Mouse (Mus musculus) gastrocnemius, postnatal 10 days (tissue): ENCODE measurements around the gene Lyar. TPM values are rescaled to one million over a fixed set of nuclear protein-coding genes. Genes with fewer than 3 reads are reported as not detected.

Experiments used
- DNase-seq: peaks from one replicate; pipeline ENCODE4 v3.0.0; 2021; ENCODE audit warnings: mixed read lengths
- long read RNA-seq, 2 experiments: library from polyadenylated mRNA; stranded (forward); transcript quantifications; one replicate each; pipeline ENCODE4 v2.0.0; 2021
- total RNA-seq, 2 experiments: library from RNA; stranded (reverse); gene quantifications; 2 replicates each; pipeline ENCODE4 v1.2.3; 2021

Gene Lyar
- 10 to 100 TPM; 15.4 to 16.2 TPM for total RNA-seq
- long read RNA-seq, experiment 1, transcript Lyar-201 (9 exons, 1,563 nt): major isoform, 29 of 36 reads
- long read RNA-seq, experiment 1, partial matches to known transcripts: 1 of 36 reads
- long read RNA-seq, experiment 1, other reads (novel, unspliced or antisense): 6 of 36 reads
- long read RNA-seq, experiment 2, transcript Lyar-201 (9 exons, 1,563 nt): major isoform, 17 of 30 reads
- long read RNA-seq, experiment 2, partial matches to known transcripts: 1 of 30 reads
- long read RNA-seq, experiment 2, other reads (novel, unspliced or antisense): 12 of 30 reads

DNA sequence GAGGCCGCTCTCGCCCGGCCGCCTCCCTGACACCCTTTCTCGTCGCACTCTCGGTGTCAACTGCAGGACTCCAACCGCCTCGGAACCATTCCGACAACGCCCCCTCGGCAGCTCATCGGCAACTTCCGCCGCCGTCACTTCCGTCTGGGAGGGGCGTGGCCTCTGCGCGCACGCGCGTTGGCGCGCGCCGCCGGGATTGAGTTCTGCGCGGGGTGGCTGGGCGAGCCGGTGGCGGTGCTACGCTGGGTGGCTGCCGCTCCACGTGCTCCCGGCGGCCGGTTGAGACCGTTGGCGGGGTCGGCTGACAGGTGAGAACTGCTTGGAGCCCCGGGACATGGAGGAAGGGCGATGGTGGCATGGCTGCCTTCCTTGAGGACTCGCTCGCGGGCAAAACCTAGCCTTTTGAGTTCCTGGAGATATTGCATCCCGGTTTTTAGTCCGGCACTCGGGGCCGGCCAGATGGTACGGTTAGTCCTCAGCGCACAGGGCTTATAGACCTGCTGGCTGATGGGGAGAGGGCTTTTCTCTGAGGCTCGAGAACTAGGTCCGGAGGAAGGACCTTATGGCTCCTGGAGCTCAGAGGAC is at the start of gene Lyar, which contains the start of gene Zbtb49:
Lyar (plus strand) TSS at position 143 of the 585 bp plus-strand sequence.
Zbtb49 (minus strand) TSS at position 130 of the 585 bp plus-strand sequence.
- peak; percentile 97 for DNase-seq

DNA sequence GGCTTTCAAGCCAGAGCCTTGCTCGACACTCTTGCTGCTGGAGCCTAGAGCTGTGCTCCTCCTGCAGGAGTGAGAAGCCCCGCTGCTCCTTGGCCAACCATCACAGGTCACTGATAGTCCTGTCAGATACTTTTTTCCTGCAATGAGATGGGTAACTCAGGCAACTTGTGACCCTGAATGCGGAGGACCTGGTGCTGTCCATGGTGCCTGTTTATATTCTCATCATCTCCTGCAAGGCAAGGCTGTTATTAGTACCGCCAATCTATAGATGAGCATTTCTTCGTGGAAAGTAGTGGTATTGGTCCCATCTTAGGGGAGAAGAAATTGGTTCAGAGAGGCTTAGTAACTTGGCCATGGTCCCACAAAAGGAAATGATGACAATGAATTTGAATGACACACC is 46.5 kb upstream of the Lyar start:
- no peak for DNase-seq

DNA sequence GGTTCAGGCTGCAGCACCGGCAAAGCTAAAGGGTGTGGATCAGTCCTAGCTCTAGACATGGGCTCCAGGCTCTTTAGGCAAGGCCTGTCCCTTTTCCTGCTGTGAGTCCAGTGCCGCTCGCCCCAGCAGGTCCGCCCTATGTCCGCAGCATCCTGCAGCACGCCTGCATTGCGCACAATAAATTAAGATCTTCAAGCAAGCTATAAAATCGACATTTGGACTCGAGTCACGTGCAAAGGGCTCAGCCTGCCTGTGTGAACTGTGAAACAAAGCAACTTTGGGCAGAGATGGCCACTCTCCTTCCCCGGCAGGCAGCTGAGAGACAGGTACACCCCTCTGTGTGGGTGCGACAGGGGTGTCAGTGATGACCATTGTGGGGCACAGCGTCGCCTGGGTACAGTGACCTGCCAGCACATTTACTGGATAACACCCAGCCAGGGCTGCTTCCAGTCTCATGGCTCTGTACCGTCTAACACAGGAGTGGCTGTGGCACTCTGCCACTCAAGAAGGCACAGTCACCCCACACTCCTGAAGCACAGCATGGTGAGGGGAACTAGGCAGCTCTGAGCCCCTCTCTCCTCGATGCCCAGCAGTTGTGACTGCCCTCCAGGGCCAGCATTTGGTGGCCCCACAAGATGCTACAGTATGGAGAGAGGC is 45.9 kb upstream of the Lyar start:
- DNase-seq: no peak

DNA sequence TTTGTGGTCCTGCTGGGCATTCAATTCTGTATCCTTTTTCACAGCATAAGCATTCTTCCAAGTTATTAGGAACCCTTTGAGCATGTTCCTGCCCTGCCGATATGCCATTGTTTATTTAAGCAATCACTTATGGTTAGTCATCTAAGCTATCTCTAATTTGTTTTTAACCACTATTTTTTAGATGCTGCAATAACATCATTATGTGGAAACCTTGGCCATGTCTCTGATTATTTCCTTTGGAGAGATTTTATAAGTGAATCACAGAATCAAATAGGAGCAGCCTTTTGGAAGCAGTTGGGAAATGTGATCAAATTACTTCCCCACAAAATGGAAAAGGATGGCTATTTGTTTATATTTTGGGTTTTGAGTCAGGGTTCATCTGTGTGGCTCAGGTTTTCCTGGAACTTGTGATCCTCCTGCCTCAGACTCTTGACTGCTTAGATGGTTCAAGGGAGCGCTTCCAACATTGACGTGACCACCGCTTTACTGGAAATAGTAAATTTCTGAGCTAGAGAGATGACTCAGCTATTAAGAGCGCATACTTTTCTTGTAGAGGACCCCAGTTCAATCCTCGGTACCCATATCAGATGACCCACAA is 35.5 kb upstream of the Lyar start:
- DNase-seq: no peak

DNA sequence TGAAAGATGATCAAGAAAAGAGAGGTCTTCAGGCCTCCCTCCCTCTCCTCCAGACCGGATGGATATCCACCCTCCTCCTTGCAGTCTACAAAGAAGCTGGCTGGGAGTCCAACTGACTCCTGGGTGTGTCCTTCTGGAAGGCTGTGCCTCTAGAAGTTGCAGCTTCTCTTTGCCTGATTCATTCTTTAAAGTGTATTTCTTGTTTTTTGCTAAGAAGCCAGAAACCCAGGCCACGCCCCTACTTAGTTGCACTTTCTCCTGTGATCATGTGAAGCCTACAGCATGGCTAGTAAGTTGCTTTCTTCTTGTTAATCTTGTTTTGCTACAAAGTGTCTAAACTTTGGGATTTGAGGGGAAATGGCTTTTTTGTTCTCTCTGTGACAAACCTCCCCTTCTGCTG is 33.3 kb upstream of the Lyar start:
- DNase-seq: no peak

DNA sequence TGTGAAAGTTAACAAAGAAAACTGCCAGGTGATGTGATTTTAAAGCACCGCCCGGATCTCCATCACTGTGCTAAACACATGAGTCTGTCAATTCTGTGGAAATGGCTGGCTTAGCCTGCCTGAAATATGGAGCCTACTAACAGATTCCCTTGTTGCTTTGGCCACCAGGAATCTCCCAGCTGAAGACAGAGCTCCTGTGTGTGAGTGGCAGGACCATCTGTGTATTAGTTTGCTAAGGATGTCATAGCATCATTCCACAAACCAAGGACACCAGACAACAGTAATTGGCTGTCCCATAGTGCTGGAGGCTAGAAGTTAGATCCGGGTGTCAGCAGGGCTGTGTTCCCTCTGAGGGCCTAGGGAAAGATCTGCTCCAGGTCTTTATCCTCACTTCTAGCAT is 29.4 kb upstream of the Lyar start:
- no peak for DNase-seq

DNA sequence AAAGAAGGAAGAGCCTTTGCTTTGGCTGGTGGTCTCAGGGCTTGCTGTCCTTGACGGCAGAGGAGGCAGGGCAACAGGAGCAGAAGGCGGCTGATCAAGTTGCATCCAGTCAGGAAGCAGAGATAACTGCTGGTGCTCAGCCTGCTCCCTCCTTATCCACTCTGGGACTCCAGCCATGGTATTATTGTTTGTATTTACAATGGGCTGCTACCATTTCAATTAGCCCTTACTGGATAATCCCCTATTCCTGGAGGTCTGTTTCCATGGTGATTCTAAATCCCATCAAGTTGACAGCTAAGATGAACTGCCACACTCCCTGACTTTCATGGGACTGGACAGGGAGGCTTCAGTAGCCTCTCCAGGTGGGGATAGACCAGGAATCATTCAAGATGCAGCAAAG is 25.3 kb upstream of the Lyar start:
- no peak for DNase-seq

DNA sequence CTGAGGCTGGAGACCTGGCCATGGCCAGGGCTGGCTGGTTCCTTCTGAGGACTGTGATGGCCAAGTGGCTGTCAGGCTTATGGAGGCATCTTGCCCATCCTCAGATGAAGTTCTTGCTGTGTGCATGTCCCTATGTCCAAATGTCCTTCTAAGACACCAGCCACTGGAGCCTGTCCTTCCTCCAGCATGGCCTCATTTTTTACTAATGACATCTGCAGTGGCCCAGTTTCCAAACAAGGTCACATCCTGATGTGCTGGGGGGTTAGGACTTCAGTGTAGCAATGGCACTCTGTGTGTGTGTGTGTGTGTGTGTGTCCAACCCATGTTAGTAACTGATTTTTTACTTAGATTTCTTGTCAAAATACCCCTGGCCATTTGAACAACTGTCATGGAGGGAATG is 24.3 kb upstream of the Lyar start:
- DNase-seq: no peak

DNA sequence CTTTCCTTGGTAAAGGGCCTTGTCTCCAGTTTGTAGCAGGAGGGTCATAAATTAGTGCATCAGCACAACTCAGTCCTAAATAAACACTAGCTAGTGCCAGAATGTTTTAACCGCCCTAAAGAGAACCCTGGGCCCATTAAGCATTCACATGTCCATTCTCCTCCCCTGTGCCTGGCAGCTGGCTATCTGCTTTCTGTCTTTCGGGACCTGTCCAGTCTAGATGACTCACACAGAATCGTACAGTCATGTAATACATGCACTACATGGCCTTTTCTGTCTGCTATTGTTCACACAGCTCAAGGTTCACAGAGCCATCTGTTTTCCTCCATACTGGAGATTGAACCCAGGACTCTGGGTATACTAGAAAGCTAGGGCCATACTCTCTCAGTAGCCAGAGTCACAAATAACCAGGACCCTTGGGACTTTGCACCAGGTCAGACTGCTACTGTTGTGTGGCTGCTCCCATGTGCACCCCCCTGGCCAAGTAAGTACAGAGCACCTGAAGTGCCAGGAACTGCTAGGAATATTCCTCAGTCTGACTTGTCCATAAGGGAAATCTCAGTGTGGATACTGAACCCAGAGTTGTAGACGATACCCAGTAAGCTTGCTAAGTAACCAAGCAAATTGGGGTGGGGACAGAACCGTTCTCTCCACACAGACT is 23.3 kb upstream of the Lyar start:
- no peak for DNase-seq

DNA sequence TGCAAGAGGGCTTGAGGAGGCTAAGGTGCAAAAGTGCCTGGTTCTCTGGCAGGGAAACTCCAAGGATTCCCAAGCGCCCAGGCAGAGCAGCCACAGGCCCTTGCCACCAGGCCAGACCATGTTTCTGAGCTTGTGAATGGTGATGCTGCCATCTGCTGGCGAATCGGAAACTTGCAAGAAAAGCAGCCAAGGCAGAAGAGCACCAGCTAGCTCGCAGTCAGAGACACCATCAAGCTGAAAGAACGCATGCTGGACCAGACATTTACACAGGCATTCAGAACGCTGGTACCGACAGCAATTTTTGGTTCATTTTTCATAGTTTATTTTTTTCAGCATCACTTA is 22.8 kb upstream of the Lyar start:
- DNase-seq: peak; percentile 83

DNA sequence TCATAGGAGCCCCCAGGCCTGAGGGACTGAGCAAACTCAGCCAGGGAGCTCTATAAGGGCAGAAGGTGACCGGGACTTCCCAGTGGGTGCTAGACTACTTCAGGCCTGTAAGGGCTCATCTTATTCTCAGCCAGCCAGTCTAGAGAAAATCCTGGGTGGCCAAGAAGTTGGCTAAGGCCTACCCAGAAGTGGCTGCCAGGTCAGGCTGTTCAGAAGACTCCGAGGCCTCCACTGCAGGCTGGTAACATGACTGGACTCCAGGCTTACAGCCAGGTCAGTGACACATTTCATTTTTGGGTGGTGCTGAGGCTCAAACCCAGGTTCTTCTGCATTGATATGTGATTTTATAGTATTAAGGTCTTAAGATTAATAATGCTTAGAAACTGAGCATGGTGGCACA is 20.6 kb upstream of the Lyar start:
- no peak for DNase-seq

DNA sequence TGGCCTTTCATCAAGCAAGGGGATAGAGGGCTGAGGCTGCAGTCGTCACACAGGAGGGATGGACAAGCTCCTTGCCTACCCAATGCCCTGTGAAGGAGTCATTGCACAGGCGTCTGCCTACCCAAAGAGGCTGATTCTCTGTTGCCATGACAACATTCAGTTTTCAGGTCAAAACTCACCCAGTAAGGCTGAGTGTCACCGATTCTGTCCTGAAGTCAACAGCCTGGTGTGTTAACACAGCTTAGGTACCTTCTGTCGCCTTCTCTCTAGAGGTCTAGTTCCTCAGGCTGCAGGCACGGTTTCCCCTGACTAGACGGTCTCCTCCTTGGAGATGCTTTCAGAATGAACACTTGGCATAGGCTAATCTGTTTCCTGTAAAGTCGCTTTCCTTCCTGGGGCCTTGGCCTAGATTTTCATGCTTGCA is 15.0 kb upstream of the Lyar start:
- DNase-seq: no peak

DNA sequence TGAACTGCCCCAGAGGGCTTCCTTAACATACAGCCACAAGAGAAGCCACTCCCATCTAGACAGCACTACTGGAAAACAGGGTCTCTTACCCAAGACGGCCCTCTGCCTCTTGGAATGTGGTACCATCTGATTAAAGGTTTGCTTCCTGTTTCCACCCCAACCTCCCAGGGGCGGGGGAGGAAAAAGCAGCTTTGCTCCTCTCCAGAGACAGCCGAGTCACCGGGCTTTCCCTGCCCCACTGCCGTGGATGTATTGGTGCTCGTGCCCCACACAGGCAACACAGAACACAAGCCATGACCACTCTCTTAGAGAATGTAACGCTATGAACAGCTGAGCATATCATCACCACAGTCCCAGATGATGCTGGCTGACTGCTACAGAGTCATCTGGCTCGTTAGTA is 11.3 kb upstream of the Lyar start:
- DNase-seq: no peak

DNA sequence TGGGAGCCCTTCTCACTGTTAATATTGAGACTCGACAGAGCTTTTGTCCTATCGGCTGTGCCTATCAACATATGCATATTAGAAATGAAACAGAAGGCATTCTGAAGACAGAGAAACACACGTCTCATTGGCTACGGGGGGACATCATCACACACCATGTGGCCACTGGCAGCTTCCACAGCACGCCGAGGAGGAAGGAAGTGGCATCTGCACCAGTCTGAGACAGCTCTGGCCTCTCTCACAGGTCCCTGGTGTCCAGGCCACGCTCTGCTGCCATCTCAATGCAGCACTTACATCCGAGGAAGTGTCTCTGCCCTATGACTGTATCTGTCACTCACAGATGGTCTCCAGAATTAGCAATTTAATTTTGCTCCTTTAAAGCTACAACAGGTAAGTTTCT is 8.6 kb upstream of the Lyar start:
- no peak for DNase-seq

DNA sequence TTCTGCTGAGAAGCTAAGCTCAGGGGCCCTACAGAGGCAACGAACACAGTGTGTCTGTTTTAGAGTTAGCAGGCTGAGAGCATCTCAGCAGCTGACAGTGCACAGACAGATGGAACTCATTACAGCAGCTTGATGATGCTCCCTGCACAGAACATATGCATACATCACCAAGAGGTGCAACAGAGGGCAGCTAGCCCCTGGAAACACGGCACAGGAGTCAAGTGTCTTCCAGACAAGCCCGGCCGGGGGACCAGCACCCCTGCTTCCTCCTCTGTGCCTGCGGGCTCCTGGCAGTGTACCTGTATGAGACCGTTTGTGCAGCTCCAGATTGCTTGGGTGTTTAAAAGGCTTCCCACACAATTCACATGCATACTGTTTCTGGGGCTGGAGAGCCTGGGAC is 7.3 kb upstream of the Lyar start:
- DNase-seq: no peak

DNA sequence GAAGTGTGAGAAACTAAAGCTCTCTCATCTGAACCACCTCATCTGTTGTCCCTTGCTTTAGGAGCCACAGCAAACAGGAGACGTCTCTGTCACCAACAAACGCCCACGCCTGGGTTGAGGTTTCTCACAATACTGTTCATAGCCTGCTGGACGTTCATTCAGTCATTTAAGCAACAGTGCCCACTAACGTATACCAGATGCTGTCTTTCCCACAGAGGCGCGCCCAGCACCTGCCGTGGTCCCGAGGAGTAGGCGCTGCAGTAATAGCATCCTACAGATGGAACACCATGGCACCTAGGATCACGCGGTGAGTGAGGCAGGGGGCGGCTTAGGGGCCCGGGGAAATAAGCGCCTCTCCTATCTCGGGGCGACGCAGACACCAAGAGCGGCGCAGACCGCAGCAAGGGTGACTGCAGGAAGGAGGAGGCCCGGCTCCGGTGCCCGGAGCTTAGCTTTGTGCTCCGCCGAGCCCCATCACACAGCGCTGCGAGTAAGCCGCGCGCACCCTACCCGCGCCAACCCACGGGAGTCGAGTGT is 431 bp upstream of the Lyar start:
- no peak for DNase-seq

DNA sequence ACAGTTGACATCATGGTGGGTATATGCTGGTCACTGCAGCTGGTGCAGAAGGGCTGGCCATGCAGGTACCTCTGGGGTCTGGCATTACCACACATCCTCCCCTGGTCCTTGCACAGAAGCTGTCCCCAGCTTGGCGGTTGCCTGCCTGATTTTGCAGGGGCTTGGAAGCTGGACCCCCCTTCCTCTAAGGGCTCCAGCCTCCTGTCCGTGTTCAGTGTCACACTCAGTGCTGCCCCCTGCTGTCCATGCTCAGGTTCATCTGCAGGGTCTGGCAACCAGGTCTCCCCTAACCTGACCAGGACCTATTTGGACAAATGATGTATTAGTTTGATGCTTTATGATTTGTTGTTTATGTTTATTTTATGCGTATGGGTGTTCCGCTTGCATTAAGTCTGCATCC is 15.2 kb downstream of the Lyar start:
- peak; percentile 59 for DNase-seq

DNA sequence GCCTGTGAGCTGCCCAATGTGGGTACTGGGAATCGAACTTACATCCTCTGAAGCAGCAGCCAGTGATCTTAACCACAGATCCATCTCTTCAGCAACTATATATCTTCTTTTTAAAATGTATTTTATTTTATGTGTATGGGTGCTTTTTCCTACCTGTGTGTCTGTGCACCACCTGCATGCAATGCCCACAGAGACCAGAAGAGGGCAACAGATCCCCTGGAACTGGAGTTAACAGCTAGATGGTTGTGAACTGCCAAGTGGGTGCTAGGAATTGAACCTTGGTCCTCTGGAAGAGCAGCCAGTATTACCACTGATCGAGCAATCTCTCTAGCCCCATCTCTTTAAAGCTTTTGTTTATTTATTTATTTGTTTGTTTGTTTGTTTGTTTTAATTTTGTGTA is 16.4 kb downstream of the Lyar start:
- no peak for DNase-seq

DNA sequence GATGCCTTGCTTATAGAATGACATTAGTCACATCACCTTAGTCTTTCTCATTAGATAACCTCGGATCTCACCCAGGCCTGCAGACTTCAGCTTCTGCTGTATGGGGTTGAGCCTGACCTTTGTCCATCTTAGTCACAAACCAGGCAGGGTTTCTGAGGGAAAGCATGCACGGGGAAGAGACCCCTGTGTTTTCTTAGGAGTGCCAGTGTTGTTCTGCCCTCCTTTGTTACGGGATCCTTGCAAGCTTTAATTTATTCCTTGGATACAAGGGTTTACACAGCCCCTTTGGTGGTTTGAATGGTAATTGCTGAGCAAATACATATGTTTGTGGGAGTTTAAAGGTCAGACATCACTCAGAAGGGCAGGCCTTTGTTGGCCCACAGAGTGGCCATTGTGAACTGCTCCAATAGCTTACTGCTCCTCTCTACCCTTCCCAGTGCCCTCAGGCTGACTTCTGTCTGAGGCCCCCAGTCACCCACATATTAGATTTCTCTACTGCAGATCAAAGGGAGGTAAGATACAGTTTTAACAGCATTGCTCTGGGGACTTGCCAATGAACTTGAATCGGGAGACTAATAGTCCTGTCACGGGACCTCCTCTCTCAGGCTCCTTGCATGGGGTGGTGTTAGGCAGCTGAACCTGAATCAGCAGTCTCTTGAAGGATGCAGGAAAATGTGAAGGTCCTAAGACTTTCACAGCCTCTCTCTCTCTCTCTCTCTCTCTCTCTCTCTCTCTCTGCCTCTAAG is 20.6 kb downstream of the Lyar start:
- no peak for DNase-seq

DNA sequence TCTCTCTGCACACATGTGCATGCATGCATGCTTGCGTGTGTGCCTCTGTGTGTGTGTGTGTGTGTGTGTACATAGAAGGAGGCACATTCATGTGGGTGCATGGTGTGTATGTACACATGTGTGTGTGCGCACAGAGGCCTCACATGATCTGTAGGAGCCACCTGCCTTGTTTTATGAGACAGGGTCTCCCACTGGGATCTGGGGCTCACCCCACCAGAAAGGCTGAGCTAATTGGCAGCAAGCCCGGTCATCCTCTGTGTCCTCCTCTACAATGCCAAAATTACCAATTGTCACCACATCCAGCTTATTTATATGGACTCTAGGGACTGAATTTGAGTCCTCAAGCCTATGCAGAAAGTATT is 21.2 kb downstream of the Lyar start:
- DNase-seq: no peak

DNA sequence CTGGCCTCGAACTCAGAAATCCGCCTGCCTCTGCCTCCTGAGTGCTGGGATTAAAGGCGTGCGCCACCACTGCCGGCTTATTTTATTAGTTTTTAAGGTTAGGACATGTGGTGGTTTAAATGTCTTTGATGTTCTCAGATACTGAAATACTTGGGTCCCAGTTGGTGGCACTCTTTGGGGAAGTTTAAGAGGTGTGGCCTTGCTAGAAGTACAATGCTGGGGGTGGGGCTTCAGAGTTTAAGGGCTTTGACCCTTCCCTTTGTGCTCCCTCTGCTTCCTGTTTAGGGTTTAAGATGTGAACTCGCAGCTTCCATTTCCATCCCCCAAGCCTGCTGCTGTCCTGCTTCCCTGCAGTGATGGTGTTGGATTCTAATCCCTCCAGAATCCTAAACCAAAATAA is 21.7 kb downstream of the Lyar start:
- DNase-seq: no peak

DNA sequence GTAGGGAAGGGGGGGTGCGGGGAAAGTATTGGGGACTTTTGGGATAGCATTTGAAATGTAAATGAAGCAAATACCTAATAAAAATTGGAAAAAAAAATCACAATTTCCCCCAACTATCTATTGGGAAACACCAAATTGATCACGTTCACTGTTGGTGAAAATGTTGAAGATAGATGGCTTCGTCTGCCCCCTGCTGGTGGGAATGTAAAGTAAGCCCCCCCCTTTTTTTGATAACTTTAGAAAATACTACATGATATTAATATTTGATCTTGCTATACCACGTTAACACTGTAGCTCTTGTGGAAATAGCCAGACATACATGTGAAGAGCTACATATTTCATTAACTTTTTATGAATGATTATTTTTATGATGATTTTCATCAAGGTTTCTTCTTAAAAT is 34.9 kb downstream of the Lyar start:
- DNase-seq: no peak
